Mouse (Mus musculus): ENCODE results near the gene Slc39a11.
"Not testable (repeated sequence)": the region's sequence is repeated elsewhere in the genome, so short reads cannot be mapped to it uniquely, and the experiment has no call there.

The Slc39a11 gene

DNA sequence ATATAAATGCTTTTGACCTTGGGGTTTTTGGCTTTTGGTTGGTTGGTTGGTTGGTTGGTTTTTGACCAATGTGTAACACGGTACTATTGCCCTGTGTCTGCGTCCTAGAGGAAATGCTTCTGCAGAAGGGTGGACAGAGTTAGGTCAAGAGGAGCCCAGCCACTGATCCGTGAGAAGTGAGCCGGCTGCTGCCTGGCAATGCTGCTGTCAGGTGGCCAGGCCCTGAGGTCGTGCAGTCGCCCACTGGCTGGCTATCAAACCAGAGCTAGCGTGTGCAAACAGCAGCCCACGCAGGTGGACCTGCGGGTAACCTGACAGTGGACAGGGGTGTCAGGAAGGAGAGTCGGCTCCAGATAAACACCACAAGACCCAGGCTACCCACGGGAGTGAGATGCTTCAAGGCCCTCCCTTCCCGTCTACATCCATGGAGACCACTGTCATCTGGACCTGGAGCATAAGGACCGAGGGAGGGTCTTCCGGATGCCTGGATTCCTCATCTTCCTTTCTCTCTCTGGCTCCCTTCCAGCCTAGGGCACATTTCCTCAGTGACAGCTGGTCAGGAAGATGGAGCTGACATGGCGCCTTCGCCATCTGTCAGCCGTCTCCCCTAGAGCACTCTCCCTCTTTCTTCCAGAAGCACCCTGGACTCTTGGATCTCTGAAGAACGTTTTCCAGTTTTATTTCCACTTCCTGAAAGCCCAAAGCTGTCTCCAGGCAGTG, 49.2 kb downstream of the Slc39a11 start:
- DNase-seq (ENCODE audit: low spot score in 2 of 2): no peak

DNA sequence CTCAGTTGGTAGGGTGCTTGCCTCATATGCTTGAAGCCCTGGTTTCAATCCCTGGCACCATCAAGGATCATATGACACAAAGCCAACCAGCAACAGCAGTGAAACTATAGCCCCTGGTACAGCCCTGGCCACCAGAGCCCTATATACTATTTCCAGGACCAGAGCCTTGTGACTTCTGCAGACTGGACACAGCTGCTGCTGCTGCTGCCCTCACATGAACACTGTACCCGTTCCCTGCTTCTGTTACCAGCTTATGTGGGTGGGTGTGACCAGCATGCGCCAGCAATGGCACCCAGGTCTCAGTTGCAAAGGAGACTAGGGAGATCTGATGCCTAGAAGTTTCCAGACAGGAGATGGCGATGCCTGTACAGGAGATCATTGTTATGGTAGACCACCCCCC, 52.2 kb downstream of the Slc39a11 start:
- DNase-seq (ENCODE audit: low spot score in 2 of 2): no peak

DNA sequence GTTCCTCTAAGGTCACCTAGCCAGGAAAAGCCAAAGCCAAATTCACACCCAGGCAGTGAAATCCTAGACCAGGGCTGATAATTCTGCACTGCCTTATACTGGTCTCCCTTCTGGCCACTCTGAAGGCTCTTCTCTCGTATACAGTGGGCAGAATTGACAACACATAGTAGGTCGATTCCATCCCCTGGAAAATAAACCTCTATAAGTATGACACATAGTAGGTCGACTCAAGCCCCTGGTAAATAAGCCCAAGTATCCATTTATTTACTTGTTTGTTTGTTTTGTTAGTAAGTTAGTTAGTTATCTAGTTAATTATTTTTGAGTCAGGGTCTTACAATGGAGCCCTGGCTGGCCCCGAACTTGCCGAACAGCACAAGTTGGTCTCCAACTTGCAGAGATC, 54.7 kb downstream of the Slc39a11 start:
- no peak for DNase-seq (ENCODE audit: low spot score in 2 of 2)

DNA sequence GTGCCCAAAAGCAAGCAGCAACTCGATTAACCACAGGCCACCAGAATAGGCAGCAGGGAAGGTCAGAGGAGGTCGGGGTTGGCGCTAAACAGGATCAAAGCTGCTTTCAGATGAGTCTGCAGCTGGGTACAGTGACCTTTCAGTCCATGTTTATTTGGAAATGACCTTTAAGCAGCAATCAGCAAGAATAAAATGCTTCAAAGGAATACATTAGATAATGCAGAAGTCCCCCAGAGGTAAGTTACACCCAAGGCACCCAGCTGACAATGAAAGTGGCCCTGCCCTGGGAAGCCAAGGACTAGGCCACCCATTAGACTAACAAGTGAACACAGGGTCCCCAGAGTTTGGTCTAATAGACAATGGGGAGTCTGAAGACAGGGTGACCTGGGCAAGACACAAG, 60.9 kb downstream of the Slc39a11 start:
- DNase-seq (ENCODE audit: low spot score in 2 of 2): no peak

DNA sequence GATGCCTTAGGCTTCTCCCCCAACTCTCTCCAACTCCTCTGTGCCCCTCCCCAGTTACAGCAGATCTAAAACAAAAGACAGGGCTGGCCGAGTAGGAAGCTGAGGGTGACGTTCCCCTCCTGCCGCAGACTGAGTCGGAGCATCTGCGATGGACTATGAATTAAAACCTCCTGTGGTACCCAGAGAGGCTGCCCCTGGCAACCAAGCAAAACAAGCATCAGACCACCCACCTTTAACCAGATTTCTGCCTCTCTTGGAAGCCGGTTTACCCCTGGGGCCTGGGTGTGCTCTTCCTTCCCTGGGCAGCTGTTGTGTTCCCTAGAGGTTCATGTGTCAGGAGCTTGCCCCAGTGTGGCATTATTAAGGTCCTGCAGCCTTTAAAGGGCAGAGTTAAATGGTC, 63.5 kb downstream of the Slc39a11 start:
- no peak for DNase-seq (ENCODE audit: low spot score in 2 of 2)

DNA sequence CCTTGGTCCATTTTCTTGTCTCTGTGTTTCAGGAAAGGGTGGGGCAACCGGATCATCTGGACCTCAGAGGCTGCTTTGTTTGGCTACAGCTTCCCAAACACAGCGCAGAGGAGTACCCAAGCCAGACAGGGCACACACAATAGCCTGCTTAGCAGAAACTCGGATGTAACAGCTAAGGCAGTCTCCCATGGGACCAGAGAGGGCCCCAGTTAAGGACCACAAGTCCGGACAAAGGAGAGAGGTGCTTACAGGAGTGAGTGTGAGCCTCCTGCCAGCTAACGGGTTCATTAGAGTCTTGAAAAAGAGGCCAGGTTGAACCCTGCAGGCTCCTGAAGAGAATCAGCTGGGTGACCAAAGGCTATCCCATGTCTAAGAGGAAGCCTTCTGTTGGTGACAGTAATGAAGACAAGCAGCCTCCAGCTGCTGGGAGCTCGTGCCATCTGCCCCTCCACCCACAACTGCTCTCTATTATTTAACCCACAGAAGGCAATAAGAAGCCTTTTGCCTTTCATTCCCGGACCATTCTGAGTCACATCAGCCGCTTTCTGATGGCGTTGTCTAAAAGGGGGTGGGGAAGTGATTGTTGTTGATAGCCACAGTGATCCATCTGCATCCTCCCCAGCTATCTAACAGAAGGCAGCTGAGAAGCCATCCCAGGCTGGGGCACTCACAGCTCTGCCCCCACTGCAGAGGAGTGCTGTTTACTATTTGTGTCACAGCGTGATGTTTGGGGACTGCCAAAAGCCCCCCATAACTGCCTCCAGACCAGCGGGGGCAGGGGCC, 65.8 kb downstream of the Slc39a11 start:
- DNase-seq (ENCODE audit: low spot score in 2 of 2): no peak

DNA sequence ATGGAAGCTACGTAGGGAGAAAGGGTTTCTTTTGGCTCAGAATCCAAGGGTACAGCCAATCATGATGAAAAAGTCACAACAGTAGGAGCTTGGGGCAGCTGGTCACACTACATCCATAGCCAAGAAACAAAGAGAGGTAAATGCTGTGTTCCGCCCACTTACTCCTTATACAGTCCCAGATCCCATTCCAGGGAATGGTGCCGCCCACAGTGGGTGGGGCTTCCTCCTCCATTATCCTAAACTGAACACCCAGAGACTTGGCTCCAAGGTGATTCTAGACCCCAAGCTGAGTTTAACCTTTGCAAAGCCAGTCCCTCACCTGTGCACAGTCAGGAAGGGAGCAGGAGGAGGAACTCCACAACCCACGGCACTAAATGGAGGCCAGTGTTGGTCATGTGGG, 72.7 kb downstream of the Slc39a11 start:
- no peak for DNase-seq (ENCODE audit: low spot score in 2 of 2)

DNA sequence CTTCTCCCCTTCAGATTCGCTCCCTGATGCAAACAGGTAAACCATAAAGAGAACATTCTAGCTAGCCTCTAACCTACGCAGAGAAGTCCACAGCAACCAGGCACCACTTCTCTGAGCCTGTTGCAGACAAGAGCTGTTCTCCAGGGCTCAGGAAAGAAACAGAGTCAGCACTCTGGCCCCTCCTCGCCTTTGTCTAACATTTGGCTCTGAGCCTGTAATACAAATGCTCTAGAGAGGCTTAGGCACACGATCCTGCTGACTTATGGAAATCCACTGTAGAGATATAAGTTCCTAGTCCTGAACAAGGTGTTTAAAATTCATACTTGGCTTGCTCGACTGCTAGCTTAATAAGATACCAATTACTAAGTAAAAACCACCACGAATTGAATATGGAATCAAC, 77.2 kb downstream of the Slc39a11 start:
- DNase-seq (ENCODE audit: low spot score in 2 of 2): no peak

DNA sequence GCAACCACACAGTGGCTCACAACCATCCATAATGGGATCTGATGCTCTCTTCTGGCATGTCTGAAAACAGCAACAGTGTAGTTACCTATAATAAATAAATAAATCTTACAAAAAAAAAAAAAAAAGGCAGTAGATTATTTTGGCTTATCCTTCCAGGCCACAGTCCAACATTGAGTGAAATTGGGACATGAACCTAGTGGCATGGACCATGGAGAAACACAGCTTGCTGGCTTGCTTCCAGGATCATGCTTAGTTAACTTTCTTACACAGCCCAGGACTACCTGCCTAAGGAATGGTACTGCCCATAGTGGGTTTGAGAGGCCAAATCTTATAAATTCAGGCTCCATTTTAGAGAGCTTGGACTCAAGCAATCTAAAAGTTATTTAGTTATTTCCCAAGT, 78.3 kb downstream of the Slc39a11 start:
- no peak for DNase-seq (ENCODE audit: low spot score in 2 of 2)

DNA sequence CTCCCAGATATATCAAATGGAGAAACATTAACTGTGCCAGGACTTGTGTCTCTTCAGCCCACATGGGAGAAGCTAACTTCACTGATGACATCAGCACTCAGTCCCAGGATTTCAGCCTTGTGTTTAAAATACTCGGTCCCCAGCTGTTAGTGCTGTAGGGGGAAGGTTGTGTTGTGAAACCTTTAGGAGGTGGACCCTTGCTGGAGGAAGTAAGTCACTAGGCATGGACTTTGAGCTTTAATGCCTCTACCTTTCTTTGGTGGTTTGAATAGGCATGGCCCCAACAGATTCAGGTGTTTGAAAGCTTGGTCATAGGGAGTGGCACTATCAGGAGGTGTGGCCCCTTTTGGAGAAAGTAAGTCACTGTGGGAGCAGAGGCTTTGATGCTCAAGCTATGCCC, 80.9 kb downstream of the Slc39a11 start:
- no peak for DNase-seq (ENCODE audit: low spot score in 2 of 2)

DNA sequence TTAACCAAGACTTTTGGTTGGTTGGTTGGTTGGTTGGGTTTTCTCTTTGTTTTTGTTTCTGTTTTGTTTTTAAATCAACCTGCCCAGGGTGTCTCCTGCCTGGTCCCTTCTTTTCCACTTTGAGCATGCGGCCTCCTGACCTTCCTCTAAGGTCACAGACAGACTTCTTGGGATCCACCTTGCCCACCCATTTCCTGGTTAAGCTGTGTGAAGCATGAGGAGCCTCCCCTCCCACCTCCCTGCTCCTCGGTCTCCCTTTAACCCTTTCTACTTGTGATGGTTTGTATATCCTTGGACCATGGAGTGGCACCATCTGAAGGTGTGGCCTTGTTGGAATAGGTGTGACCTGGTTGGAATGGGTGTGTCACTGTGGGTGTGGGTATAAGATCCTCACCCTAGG, 82.0 kb downstream of the Slc39a11 start:
- not testable (repeated sequence) for DNase-seq (ENCODE audit: low spot score in 2 of 2)

DNA sequence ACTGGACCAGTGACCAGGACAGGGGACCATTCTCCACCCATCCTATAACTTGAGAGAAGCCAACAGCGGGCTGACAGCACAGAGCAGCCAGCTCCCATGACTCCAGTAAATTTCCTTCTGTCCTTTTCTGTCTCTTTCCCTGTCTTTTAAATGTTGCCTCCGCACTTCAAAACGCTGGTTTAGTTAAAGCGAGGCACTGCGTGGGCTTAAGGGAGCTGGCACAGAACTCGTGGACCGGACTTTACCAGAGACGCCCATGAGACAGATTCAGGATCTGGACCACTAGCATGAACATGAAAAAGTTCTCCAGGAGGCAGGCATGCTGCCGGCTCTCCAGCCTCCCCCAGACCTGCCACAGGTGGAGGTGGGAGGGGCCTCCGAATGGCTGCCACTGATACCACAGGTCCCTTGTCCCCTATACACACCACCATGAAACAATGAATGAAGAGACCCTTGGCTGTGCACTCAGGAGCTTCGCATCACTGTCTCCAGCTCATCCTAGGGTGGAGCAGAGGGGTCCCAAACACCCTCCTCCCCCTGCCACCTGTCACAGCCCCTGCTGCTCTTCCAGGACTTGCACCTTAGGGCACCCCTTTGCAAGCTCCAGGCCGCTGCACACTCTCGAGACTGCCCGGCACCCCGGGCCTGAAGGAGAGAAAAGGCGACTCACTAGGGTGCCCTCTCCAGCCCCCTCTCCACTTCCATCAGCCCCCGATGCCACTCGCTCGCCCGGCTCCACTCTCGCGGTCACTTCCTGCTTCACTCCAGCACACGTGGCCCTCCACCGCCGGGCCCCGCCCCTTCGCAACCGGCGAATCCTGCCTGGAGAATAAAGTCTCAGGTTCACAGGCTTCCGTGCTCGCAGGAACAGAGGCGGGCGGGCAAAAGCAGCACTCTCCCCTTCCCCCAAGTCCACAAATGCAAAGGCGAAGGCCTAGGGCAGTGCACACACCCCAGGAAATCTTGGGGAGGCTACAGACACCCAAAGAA, 84.6 kb downstream of the Slc39a11 start:
- peak; percentile 67 to 76 for DNase-seq (ENCODE audit: low spot score in 2 of 2)

DNA sequence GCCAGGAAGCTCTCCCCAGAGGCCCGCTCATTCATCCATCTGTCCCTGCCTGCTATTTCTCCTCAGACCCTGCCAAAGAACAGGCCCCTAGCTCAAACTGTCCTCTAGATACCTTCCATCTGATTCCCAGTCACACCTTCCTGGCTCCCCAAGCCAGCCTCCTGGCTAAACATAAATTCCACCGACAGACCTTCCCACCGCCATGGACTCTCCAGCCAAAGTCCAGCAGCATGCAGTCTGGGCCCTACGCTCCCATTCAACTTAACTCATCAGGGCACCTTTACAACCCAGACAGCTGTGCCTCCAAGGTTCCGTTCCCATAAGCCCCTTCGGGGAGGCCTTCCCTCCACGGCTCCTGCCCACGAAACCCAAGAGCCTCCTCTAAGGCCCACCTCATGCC, 87.6 kb downstream of the Slc39a11 start:
- DNase-seq (ENCODE audit: low spot score in 2 of 2): no peak

DNA sequence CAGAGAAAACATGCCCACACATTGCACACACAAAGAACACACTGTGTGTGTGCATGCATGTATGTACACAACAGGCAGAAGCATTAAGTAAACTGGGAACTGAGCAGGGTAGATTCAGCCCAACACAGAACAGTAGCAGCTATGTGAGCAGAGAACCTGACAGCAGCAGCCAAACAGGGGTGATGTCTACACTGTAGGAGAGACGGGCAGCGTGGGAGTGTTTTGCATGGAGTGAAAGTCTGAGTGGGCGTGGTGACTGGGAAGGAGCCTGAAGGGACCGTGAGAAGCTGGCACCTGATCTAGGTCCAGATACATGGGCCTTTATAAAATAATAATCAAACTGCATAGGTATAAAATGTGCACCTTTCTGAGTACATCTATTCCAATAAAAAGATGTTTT, 89.7 kb downstream of the Slc39a11 start:
- DNase-seq (ENCODE audit: low spot score in 2 of 2): peak; percentile 37 to 61

DNA sequence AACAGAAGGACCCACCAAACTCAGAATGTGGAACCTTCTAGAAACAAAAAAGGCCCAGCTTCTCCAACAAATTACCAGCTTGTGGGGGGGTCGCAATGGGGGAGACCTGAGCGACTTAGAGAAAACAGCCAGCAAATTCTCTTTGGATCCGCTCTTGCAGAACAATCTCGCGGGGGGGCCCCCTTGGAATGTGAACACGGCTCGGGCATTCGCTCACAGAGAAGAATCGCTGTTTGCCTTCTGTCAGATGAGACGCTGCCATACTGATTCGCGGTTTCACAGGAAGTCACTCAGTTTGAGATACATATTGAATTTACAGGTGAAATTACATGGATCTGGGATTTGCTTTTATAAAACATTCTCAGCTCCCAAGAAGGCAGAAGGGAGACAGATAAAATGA, 91.4 kb downstream of the Slc39a11 start:
- no peak for DNase-seq (ENCODE audit: low spot score in 2 of 2)

DNA sequence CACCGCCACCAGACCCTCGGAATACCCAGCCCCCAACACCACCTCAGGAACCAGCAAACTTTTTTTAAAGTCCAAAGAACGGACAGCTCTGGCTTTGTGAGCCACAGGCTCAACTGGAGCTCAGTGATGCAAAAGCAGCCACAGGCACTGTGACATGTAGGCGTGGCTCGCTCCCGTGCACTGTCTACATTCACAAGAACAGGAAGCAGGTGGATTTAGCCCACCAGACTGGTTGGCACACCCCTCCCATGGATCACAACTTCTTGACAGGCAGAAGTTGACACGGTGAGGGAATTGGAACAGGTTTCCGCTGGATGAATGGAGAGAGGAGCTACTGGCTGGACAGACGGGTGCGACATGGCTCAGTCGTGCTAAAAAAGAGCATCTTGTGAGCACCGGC, 93.7 kb downstream of the Slc39a11 start:
- no peak for DNase-seq (ENCODE audit: low spot score in 2 of 2)

DNA sequence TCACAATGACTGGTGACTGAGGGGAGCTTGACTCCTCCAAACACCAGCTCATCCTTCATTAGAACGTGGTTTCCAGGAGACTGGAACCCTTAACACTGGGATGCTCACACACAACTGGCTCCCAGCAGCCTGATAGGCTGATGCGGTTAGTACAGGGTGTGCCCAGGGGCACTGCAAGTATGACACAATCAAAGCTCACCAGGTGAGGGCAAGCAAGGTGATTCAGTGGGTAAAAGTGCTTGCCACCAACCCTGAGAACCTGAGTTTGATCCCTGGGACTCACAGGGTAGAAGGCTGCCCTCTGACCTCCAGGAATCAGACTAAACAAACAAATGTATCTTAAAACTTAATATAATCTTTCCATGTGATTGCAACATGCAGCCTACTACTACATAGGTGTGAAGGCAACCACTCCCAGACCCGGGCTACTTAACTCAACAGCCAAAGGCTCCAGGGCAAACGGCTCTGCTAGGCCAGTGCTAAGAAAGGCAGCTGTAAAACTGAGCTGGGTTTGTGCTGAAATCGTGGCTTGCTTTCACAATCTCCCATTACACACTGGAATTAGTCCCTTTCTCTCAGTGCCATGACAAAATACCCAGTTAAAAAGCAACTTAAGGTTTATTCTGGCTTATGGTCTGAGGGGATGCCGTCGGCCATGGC, 95.0 kb downstream of the Slc39a11 start:
- no peak for DNase-seq (ENCODE audit: low spot score in 2 of 2)

DNA sequence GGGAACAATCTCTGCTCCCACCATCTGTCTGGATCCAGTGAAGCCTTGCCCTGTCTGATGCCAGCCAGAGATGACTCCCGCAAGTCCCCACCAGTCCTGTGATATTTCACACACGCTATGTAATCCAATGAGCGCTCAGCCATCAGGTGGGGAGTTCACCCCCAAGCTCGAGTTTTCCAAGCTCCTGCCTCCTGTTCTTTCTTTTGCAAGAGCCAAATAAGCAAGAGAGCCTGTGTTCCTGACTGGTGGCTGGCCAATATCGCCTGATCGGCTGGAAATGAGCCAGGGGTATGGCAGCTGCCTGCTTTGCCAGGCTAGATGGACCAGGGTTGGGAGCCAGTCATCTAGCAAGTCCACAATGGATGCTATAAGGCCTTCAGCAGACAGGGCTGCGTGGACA, 95.7 kb downstream of the Slc39a11 start:
- DNase-seq (ENCODE audit: low spot score in 2 of 2): peak in 1 of 2 experiments; percentile 12

DNA sequence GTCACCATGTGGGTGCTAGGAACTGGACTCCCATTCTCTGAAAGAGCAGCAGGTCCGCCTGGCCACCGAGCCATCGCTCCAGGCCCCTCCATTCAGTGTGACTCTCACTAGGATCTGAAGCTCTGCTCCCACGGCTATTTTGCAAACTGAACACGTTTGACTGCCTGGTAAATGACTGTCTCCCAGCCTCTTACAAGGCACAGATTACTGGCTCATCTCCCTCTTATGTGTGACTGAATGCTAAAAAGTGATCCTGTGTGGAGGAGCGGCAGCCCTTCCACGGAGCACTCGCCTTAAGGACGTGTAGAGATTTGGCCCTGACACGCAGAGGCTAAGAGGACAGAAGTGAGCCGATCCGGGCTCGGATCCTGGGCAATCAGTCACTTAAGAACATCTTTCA, 96.3 kb downstream of the Slc39a11 start:
- DNase-seq (ENCODE audit: low spot score in 2 of 2): peak in 1 of 2 experiments; percentile 24

DNA sequence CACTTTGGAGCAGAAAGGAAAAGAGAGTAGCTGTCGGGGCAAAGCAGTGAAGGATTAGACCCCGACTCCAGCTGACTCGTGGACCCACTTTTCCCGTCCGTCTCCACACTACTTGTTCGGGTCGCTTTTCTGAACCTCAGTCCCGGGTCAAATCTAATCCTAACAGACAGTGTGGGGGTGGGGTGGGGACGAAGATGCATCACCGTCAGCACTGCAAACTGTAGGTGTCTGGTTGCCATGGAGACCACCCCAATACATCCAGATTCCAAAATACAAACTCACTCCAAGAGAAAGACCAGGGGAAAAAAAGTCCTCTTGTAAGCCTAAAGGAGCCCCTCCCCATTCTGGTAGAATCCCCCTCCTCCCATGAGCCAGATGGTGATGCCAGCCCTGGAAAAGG, 97.3 kb downstream of the Slc39a11 start:
- DNase-seq (ENCODE audit: low spot score in 2 of 2): no peak

DNA sequence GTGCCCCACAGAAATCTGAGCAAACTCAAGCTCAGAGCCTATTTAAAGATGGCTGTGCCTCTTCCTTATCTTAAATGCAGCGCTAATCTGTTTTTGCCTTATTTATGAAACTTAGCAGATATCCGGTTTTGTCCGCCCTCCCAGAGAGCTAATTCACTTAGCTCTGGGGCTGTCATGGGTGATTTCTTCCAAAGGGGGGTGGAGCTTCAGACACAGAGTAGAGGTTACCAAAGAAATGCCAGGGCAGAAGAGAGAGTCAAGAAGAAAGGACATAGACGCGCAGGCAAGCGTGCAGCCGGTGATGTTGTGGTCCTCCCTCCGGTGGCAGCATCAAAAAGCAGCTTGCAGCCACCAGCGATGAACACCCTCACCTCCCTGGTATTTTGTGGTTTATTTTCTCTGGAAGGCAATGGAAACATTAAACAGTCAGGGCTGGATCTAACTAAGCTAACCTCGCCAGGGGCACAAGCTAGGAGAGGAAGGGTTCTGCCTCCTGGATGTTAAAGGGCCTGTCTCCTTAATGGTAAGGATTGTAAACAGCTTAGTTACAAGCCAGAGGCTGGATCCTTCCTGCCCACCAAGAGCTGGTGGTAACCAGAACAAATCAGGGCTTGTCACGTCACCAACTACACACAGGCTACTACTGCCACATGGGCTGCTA, 103.5 kb downstream of the Slc39a11 start:
- DNase-seq (ENCODE audit: low spot score in 2 of 2): no peak

Data from frontal cortex, postnatal 36 days (tissue).